Mouse (Mus musculus) B cell, adult 2 months (primary cell): Measurements from ENCODE around the gene Ncan.
"Not testable (repeated sequence)": the region's sequence is repeated elsewhere in the genome, so short reads cannot be mapped to it uniquely, and the experiment has no call there.

Source experiments
- DNase-seq, 2 experiments: peaks; one replicate each; pipeline ENCODE4 v3.0.0; 2022

Gene Ncan

DNA sequence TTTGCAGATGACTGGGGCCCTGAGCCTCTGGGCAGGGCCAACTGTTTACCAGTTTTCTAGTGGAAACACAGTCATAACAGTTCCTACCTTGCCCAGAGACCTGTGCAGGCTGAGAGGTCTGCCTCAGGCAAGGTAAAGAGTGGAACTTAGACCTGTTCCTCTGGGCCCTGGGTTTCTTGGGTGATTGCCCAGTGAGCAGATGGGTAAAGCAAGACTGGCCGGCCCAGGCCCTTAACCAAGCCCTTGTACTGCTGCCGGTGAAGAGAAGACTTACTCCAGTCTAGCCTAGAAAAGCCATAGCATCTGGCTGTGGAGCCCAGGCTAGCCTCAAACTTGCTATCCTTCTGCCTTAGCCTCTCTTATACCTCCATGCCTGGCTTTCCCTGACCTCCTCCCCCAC, 38.7 kb downstream of the Ncan start:
- no peak for DNase-seq

DNA sequence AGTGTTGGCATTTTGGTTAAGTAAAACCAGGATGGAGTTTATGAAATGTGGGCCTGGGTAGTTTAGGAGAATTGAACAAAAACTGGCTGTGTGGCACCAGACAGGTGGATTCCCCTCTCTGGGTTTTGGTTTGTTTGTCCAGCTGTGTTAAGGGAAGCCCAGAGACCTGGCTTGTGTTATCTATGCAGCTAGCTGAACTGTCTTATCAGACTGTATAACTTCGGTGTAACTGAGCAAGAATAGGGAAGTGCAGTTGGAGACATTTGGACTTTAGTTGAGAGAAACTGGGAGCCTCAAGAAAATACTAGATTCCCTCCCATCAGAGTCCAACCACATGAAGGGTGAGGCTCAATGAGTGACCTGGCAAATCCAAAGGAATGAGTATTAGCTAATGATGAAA, 47.0 kb downstream of the Ncan start:
- DNase-seq, result no peak

DNA sequence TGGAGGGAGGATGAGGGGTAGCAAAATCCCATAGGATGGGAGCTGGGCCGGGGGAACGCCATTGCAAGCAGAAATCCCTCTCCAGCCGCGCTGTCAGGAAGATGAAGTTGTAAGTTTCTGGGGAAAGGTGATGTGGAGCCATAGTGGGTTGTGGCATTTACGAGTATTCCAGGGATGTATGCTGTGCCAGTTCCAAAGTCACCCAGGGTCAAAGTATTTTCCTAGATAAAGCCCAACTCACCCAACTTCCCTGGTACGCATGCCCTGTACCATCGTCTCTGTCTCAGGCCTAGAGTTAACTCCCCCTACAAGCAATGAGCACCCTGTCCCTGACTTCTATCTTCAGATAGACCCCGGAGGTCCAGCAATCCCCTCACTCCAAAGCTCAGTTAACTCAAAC, 47.6 kb downstream of the Ncan start:
- DNase-seq, result no peak

DNA sequence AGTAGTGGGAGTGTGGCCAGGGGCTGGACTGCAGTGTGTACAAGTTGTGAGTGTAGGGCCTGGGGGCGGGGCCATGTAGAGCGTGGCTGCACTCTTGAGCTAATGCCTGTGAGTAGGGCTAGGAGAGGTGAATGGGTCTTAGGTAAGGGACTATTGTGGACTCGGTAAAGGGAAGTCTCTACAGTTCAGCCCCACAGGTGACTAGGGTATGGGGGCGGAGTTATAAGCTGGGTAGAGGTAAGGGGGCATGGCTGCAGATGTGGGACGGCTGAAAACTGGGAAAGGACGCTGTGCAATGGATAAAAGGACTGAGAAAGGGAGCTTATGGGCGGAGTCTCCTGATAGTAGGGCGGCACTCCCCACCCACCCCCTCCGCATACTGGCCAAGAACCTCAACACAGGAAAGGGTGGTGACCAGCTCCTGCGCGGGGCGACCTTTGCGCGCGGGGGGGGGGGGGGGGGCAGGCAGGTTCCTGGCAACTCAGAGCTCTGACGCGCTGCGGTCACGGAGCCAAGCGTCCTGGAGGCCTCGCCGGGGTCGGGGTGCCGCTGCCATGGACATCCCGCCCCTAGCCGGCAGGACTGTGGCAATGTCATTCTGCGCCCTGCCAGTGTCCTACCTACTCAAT, 48.1 kb downstream of the Ncan start, which contains the start of gene Tm6sf2:
Tm6sf2 (plus strand) TSS at position 484 of the 629 bp plus-strand sequence.
- no peak for DNase-seq

DNA sequence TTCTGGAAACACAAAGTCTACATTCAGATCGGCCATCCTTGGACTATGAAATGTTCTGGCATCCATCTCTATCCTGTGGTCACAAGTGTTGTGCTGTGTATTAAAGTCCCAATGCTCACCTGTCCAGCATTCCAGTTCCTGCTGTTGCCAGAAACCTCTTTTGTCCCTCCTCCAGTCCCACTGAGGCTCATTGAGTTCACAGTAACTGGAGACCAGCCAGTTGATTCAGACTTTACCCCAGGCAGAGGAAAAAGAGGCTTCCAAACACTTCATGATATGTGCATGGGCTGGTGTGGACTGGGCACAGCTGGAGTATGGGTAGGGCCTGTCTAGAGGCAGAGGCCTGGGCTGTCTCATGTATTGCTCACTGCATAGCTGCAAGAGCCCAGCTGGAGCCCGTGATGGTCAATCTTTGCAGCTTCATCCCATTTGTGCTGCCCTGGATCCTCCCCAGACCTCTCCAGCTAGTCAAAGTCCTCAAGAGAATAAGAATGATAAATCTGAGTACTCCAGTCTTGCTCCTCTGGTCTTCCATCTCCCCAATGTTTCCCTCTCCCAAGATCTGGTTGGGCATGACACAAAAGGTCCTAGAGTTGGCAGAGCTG, 48.7 kb downstream of the Ncan start:
- DNase-seq, result no peak

DNA sequence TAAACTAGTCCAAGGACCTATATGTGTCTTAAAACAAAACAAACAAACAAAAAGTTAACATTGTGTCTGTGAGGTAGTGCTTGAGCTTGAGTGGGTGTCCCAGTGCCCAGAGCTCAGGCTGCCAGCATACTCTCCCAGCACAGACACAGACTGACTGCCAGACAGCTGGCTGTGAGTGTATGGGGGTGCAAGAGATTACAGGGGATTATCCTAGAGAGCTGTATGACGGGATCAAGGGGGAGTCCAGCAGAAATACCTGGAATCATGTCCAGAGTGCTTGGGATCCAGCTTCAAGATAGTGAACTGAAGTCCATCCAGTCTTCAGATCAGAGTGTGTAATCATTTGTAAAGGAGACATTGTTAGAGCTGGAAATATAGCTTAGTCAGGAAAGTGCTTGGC, 63.0 kb downstream of the Ncan start:
- no peak for DNase-seq

DNA sequence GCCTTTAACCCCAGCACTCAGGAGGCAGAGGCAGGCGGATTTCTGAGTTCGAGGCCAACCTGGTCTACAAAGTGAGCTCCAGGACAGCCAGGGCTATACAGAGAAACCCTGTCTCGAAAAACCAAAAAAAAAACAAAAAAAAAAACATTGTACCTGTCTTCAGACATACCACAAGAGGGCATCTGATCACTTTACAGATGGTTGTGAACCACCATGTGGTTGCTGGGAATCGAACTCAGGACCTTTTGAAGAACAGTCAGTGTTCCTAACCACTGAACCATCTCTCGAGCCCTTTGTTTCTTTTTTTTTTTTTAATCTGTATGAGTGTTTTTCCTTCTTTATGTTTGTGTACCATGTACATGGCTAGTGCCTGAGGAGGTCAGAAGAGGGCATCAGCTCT, 70.2 kb downstream of the Ncan start:
- DNase-seq, result not testable (repeated sequence)

DNA sequence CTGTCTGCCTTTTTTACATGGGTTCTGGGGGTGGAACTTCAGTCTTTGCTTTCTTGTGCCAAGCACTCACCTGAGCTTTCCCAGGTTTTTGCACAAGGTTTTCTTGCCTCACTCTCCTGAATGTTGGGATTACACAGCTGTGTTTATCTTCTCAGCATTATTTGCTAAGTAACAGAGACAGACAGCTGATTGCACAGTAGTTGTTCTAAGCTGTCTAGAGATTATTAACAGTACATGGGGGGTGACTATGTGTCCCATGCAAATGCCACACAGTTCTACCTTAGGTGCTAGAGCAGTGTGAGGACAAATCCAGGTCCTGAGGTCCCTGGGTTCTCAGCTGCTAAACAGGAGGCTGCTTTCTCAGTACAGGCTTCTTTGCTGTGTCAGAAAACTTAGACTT, 71.0 kb downstream of the Ncan start:
- no peak for DNase-seq

DNA sequence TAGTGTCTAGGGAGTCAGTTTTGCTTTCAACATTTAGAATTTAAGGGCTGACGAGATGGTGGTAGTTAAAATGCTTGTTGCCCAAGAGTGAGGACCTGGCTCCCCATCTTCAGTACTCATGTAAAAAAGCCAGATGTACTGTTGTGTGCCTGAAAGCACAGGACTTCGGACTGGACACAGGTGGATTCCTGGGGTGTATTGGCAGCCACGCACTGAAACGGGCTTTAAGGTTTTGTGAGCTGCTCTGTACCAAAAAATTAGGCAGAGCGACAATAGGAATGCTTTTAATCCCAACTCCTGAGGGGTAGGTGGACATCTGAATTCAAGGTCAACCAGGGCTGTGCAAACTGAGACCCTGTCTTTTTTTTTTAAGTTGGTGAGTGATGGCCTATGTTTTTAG, 76.7 kb downstream of the Ncan start:
- DNase-seq, result no peak
